Mouse (Mus musculus) liver, embryonic 15.5 days (tissue): ENCODE data around the gene Nab1. TPM values are rescaled to one million over a fixed set of nuclear protein-coding genes. Genes with fewer than 3 reads are reported as not detected.

ENCODE experiments used
- ATAC-seq: fragments of 200-750 bp; cut with Nextera tagmentation; 2 replicates; pipeline ENCODE4 v1.8.0; 2017; ENCODE audit warnings: moderate number of reproducible peaks, mild to moderate bottlenecking, moderate library complexity; ENCODE audit not compliant: insufficient read depth
- H3K27ac ChIP-seq: fragments of 300-500 bp; sonication (generic); replicated peaks from 2 replicates; pipeline ENCODE4 v1.5.1; 2015; ENCODE audit warnings: mild to moderate bottlenecking, inconsistent platforms
- H3K27me3 ChIP-seq: fragments of 300-500 bp; sonication (generic); 2 replicates; pipeline ENCODE4 v1.6.1; 2015; ENCODE audit warnings: mild to moderate bottlenecking, inconsistent platforms
- H3K36me3 ChIP-seq: fragments of 300-500 bp; sonication (generic); replicated peaks from 2 replicates; pipeline ENCODE4 v1.6.1; 2015; ENCODE audit warnings: moderate library complexity, mild to moderate bottlenecking, inconsistent platforms
- H3K4me1 ChIP-seq: fragments of 300-500 bp; sonication (generic); replicated peaks from 2 replicates; pipeline ENCODE4 v1.6.1; 2015; ENCODE audit warnings: inconsistent platforms
- H3K4me2 ChIP-seq: fragments of 300-500 bp; sonication (generic); 2 replicates; pipeline ENCODE4 v1.6.1; 2015; ENCODE audit warnings: moderate library complexity, mild to moderate bottlenecking, inconsistent platforms
- H3K4me3 ChIP-seq: fragments of 300-500 bp; sonication (generic); replicated peaks from 2 replicates; pipeline ENCODE4 v1.5.1; 2015; ENCODE audit warnings: mild to moderate bottlenecking, inconsistent platforms
- H3K9ac ChIP-seq: fragments of 300-500 bp; sonication (generic); 2 replicates; pipeline ENCODE4 v1.6.1; 2015; ENCODE audit warnings: moderate library complexity, mild to moderate bottlenecking, inconsistent platforms
- H3K9me3 ChIP-seq: fragments of 300-500 bp; sonication (generic); replicated peaks from 2 replicates; pipeline ENCODE4 v1.6.1; 2016; ENCODE audit warnings: inconsistent platforms
- WGBS: fragments of 180-500 bp; shearing (Covaris S2); methylation state at CpG from one replicate; pipeline ENCODE4 v1.1.7; 2015; ENCODE audit warnings: mixed read lengths; ENCODE audit not compliant: insufficient replicate concordance; 5-methylcytosine and 5-hydroxymethylcytosine counted together
- polyA plus RNA-seq: library from polyadenylated mRNA; unstranded; fragments of >200 nt; fragmentation: Nextera tagmentation; extraction: Ambion mirVana; gene quantifications from 2 replicates; pipeline ENCODE4 v1.2.1, GENCODE M21; 2015

The Nab1 gene
- polyA plus RNA-seq, 1 experiment from 2014 or later: 15.5 TPM

DNA sequence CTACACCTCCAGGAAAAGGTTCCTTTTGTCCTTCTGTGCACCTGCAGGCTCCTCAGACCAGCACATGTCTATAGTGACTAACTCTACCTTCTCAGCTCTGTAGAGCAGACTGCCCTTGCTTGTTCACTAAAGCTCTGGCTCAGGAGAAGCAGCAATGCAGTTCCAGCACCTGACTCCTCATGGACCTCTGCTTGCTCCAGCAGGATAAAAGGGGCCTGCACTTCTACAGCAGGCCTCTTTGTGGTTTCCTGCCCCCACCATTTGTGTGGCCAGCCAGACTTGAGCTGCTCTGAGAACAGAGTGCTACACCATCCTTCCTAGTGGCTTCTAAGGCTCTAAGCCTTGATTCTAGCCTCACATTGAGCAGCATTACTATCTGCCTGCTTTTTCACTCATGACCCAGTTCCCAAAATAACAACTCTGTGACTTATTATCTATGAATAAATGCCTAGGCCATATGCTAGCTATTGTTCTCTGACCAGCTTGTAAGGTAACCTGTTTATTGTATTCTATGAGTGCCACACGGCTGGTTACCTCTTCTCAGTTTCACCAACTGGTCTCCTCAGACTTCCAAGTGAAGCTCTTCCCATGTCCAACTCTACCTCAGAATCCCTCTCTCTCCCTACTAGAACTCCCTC lies 11.4 kb upstream of the Nab1 start:
- Histone ChIP-seq H3K36me3 (no peaks in the 10 kb centered on the region), H3K4me1 (no peaks in the 10 kb centered on the region), H3K27me3 (no peaks in the 10 kb centered on the region), H3K4me3 (no peak overlapping the region), H3K4me2 (no peak overlapping the region), H3K27ac (no peak overlapping the region), H3K9ac (no peak overlapping the region), H3K9me3 (no peaks in the 10 kb centered on the region)
- WGBS: 64% methylated on average over 1 of the region's 1 CpGs
- ATAC-seq: no peak

GRCm38 (mm10) chr1:52506211-52506610 lies 5.7 kb upstream of the Nab1 start:
- Histone ChIP-seq H3K4me1 (peaks cover 6% of the 10 kb centered on the region; the same call in 1 of the 2 replicates), H3K27ac (no peak overlapping the region), H3K9ac (no peak overlapping the region), H3K4me3 (no peak overlapping the region), H3K27me3 (no peaks in the 10 kb centered on the region), H3K36me3 (no peaks in the 10 kb centered on the region), H3K4me2 (no peak overlapping the region), H3K9me3 (no peaks in the 10 kb centered on the region)
- ATAC-seq: no peak
- 44% methylated on average over 1 of the region's 1 CpGs for WGBS

GRCm38 (mm10) chr1:52502296-52502695 lies 1.8 kb upstream of the Nab1 start:
- peaks cover 17% of the 10 kb centered on the region for H3K27me3 ChIP-seq
- H3K4me3 ChIP-seq: no peak overlapping the region
- no peak overlapping the region for H3K27ac ChIP-seq
- no peaks in the 10 kb centered on the region for H3K36me3 ChIP-seq
- H3K4me2 ChIP-seq: no peak overlapping the region
- WGBS: 51% methylated on average over 4 of the region's 4 CpGs
- H3K4me1 ChIP-seq: peaks cover 15% of the 10 kb centered on the region
- no peaks in the 10 kb centered on the region for H3K9me3 ChIP-seq
- no peak overlapping the region for H3K9ac ChIP-seq
- no peak for ATAC-seq

GRCm38 (mm10) chr1:52501688-52502133 lies 1.2 kb upstream of the Nab1 start:
- peaks cover 15% of the 10 kb centered on the region for H3K4me1 ChIP-seq
- H3K9me3 ChIP-seq: no peaks in the 10 kb centered on the region
- H3K9ac ChIP-seq: no peak overlapping the region
- no peak overlapping the region for H3K27ac ChIP-seq
- peaks cover 17% of the 10 kb centered on the region for H3K27me3 ChIP-seq
- H3K36me3 ChIP-seq: no peaks in the 10 kb centered on the region
- H3K4me2 ChIP-seq: peak overlapping the region; percentile 15
- no peak for ATAC-seq
- H3K4me3 ChIP-seq: no peak overlapping the region
- 16% methylated on average over 10 of the region's 10 CpGs for WGBS

GRCm38 (mm10) chr1:52501090-52501489 lies 611 bp upstream of the Nab1 start:
- ATAC-seq: no peak
- 46% methylated on average over 1 of the region's 1 CpGs for WGBS
- Histone ChIP-seq H3K27me3 (peaks cover 17% of the 10 kb centered on the region), H3K9me3 (no peaks in the 10 kb centered on the region), H3K27ac (no peak overlapping the region; the same call in 1 of the 2 replicates), H3K36me3 (no peaks in the 10 kb centered on the region), H3K4me3 (peak overlapping the region; percentile 76), H3K9ac (no peak overlapping the region), H3K4me2 (peak overlapping the region; percentile 91), H3K4me1 (peaks cover 16% of the 10 kb centered on the region)

DNA sequence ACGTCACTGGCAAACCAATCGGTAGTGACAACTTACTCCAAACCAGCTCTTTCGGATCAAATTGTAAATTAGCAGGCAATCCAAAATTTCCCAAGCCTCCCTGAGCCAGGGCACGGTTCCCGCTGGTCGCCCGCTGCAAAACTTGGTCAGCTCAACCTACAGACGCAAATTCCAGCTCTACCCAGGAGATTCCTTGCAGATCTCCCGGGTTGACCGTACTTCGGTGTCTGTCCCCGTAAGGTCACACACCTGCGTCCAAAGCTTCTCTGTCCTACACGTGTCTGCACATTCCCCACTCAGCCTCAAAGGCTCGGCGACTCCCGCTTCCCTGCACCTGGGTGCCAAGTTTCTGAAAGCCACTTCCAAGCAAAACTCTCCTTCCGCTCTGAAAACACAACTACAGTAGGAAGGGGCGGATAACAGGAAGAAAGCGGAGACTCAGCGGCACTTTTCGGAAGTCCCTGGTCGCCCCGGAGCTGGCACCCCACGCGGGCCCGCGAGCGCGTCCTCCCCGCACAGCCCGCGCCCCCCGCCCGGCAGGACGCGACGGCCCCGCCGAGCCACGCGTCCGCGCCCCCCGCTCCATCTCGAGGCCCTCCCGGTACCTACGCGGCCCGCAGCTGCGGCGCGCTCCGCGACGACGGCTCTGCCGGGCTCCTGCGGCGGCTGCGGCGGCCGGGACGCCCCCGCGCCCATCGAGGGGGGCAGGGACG lies 722 bp downstream of the Nab1 start:
- H3K27ac ChIP-seq: peak overlapping the region; percentile 83
- WGBS: under 1% methylated on average over 62 of the region's 68 CpGs
- peak overlapping the region; percentile 76 for H3K4me3 ChIP-seq
- peaks cover 19% of the 10 kb centered on the region for H3K4me1 ChIP-seq
- H3K4me2 ChIP-seq: peak overlapping the region; percentile 91
- peak; percentile 35 for ATAC-seq
- H3K9me3 ChIP-seq: no peaks in the 10 kb centered on the region
- no peaks in the 10 kb centered on the region for H3K36me3 ChIP-seq
- peaks cover 17% of the 10 kb centered on the region for H3K27me3 ChIP-seq
- H3K9ac ChIP-seq: peak overlapping the region; percentile 70

DNA sequence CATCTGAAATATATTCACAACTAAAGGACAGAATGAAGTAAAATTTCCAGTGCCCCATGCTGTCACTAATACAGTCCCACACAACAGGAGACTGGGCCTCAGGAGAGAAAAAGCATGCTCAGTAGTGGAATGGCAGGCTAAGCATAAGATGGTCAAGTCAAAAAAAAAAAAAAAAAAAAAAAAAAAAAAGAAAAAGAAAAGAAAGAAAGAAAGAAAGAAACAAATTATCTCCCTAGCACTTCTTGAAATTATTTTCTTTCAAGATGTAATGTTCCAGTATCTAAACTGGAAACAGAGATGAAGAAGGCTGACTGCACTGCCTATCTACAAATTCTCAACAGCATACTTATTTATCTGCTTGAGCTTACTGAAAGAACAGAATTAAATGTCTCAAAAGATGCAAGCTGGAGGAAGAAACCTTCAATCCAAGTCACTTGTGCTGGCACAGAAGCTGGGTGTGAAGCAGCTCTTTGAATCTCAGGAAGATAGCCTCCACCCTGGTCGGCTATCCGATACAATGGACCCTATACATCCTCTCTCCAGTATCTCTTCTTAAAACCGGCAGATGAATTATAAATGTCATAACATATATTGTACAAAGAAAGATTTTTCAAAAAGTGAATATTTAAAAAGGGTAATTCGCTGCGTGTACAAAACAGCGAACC lies 1.6 kb downstream of the Nab1 start:
- H3K27me3 ChIP-seq: peaks cover 17% of the 10 kb centered on the region
- H3K4me2 ChIP-seq: peak overlapping the region; percentile 91
- WGBS: 8% methylated on average over 6 of the region's 6 CpGs
- no peaks in the 10 kb centered on the region for H3K9me3 ChIP-seq
- no peak for ATAC-seq
- peaks cover 22% of the 10 kb centered on the region for H3K4me1 ChIP-seq
- no peak overlapping the region for H3K27ac ChIP-seq
- no peaks in the 10 kb centered on the region for H3K36me3 ChIP-seq
- H3K4me3 ChIP-seq: peak overlapping the region; percentile 76
- no peak overlapping the region for H3K9ac ChIP-seq

DNA sequence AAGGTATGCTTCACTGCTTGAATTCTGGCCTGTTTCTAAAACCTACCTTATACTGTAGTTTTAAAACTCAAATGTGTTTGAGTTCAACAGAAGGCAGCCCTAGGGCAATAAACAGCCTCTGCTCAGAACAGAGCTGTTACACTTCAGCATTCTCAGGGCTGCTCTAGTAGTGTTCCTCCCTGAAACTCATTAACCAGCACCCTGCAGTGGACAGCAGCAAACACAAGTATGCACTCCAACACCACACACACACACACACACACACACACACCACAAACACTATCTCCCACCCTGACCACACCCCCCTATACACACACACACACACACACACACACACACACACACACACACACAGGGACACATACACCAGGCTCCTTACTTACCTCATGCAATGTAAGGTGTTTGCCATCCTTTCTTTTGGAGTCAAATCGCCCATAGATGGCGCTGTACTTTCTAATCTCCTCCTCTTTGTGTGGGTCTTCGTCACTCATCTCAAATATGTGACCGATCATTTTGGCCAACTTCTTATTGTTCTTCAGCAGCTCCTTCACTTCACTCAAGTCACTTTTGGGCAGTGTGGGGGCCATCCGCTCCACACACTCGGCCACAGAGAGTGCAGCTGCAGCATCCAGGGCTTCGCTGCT lies 10.8 kb downstream of the Nab1 start:
- Histone ChIP-seq H3K27ac (no peak overlapping the region), H3K4me1 (peaks cover 12% of the 10 kb centered on the region), H3K27me3 (no peaks in the 10 kb centered on the region), H3K4me3 (no peak overlapping the region), H3K4me2 (no peak overlapping the region), H3K9me3 (no peaks in the 10 kb centered on the region), H3K36me3 (peaks cover 21% of the 10 kb centered on the region), H3K9ac (no peak overlapping the region)
- 65% methylated on average over 7 of the region's 7 CpGs for WGBS
- 0 out of 2 replicates have a peak, but pooled peaks have one; percentile 31 for ATAC-seq

DNA sequence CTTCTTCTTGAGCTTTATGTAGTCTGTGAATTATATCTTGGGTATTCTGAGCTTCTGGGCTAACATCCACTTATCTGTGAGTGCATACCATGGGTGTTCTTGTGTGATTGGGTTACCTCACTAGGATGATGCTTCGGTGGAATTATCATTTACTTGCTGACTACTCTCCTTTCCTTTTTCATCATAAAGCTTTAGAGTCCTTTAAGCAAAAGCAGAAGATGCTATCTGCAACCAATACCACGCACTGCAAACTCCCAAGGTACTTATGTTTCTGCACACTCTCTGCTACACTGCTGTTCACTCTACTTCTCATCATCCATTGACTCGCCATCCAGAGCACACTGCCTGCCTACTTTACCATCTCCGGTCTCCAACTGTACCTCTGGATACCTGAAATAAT lies 15.5 kb downstream of the Nab1 start:
- 58% methylated on average over 4 of the region's 4 CpGs for WGBS
- H3K36me3 ChIP-seq: peaks cover 17% of the 10 kb centered on the region
- H3K9ac ChIP-seq: no peak overlapping the region
- H3K4me1 ChIP-seq: peaks cover 11% of the 10 kb centered on the region
- H3K9me3 ChIP-seq: no peaks in the 10 kb centered on the region
- no peak overlapping the region for H3K27ac ChIP-seq
- peak; percentile 37; the same call in 1 of the 2 replicates for ATAC-seq
- no peak overlapping the region for H3K4me2 ChIP-seq
- no peak overlapping the region for H3K4me3 ChIP-seq
- no peaks in the 10 kb centered on the region for H3K27me3 ChIP-seq

- H3K27me3 ChIP-seq: no peaks in the 10 kb centered on the region
- peaks cover 20% of the 10 kb centered on the region for H3K36me3 ChIP-seq
- no peak overlapping the region for H3K4me3 ChIP-seq
- ATAC-seq: no peak
- H3K4me2 ChIP-seq: no peak overlapping the region
- 57% methylated on average over 1 of the region's 1 CpGs for WGBS
- no peaks in the 10 kb centered on the region for H3K4me1 ChIP-seq
- no peak overlapping the region for H3K9ac ChIP-seq
- no peak overlapping the region for H3K27ac ChIP-seq
- no peaks in the 10 kb centered on the region for H3K9me3 ChIP-seq
These were observed 26.2 kb downstream of the Nab1 start for GRCm38 (mm10) chr1:52474291-52474690.
